Comparison of ENCODE assay signal across 9 mouse cellular contexts in genomic region chr3:127633080-127634032, GRCm38 (mm10). TPM values are rescaled to one million over a fixed set of nuclear protein-coding genes. Genes with fewer than 3 reads are reported as not detected.
DNase-seq lines count a peak whose midpoint lies in the region; ATAC-seq and TF ChIP-seq lines count a peak whose summit lies in the region.
"Had no signal": no experiment of that assay in that cellular context is flagged by ENCODE, and none has a peak within 500 bp of the region (broad histone marks: within the 10 kb centered on the region; RNA-seq: fewer than 3 reads in every experiment).

Gene Neurog2 (plus strand): TSS chr3:127633135.

- H3K4me3 ChIP-seq in forebrain, embryonic 14.5 days (ENCODE audit: low read depth, low read length): peak within 1 kb of the TSS; percentile 65
- peak within 1 kb of the TSS; percentile 38 for H3K4me3 ChIP-seq in kidney, embryonic 15.5 days (replicated peaks)
- peak within 1 kb of the TSS; percentile 42 for H3K4me3 ChIP-seq in midbrain, postnatal 0 days (ENCODE audit: low read depth, low read length)

- peak within 1 kb of the TSS; percentile 96 for H3K27ac ChIP-seq in forebrain, embryonic 14.5 days (ENCODE audit: low read depth, low read length)
- no peak within 1 kb of the TSS for H3K27ac ChIP-seq in kidney, embryonic 15.5 days
- H3K27ac ChIP-seq in midbrain, postnatal 0 days (ENCODE audit: low read depth, low read length): no peak within 1 kb of the TSS

- peaks cover 37% of the 10 kb centered on the region for H3K27me3 ChIP-seq in forebrain, embryonic 14.5 days (replicated peaks; ENCODE audit: control insufficient read depth, insufficient read depth, low read length)
- peaks cover 95% of the 10 kb centered on the region for H3K27me3 ChIP-seq in kidney, embryonic 15.5 days
- H3K27me3 ChIP-seq in midbrain, postnatal 0 days (ENCODE audit: insufficient read depth, low read length): peaks cover 63% of the 10 kb centered on the region

- H3K36me3 ChIP-seq in forebrain, embryonic 14.5 days (ENCODE audit: control insufficient read depth, insufficient read depth, low read length): no peaks in the 10 kb centered on the region
- no peaks in the 10 kb centered on the region for H3K36me3 ChIP-seq in kidney, embryonic 15.5 days
- H3K36me3 ChIP-seq in midbrain, postnatal 0 days (ENCODE audit: insufficient read depth, low read length): no peaks in the 10 kb centered on the region

- peaks cover 19% of the 10 kb centered on the region for H3K4me1 ChIP-seq in forebrain, embryonic 14.5 days (ENCODE audit: control insufficient read depth, insufficient read depth, low read length)
- peaks cover 34% of the 10 kb centered on the region for H3K4me1 ChIP-seq in kidney, embryonic 15.5 days
- H3K4me1 ChIP-seq in midbrain, postnatal 0 days (ENCODE audit: insufficient read depth, low read length): peaks cover 5% of the 10 kb centered on the region; the same call in 1 of the 2 replicates

- peak within 1 kb of the TSS; percentile 81 for H3K9ac ChIP-seq in forebrain, embryonic 14.5 days (ENCODE audit: low read length)
- H3K9ac ChIP-seq in kidney, embryonic 15.5 days: no peak within 1 kb of the TSS
- H3K9ac ChIP-seq in midbrain, postnatal 0 days (replicated peaks; ENCODE audit: low read length, poor library complexity, severe bottlenecking): peak within 1 kb of the TSS; percentile 19; the same call in 1 of the 2 replicates

- peak; percentile 54 for ATAC-seq in forebrain, embryonic 14.5 days
- peak; percentile 26 for ATAC-seq in kidney, embryonic 15.5 days (replicated peaks; ENCODE audit: low FRiP score)
- ATAC-seq in midbrain, postnatal 0 days (ENCODE audit: low FRiP score): peak; percentile 38
- no peak; the same call in 1 of the 2 replicates for ATAC-seq in megakaryocyte progenitor cell, adult 5-6 weeks (replicated peaks; ENCODE audit: poor library complexity)

- no peaks in the 10 kb centered on the region for H3K9me3 ChIP-seq in forebrain, embryonic 14.5 days (replicated peaks; ENCODE audit: control insufficient read depth, low read length)
- no peaks in the 10 kb centered on the region for H3K9me3 ChIP-seq in kidney, embryonic 15.5 days (replicated peaks)
- H3K9me3 ChIP-seq in midbrain, postnatal 0 days (ENCODE audit: low read length): no peaks in the 10 kb centered on the region

- no peak for TF ChIP-seq CTCF in midbrain, postnatal 0 days (IDR thresholded peaks at IDR 0.05)

- WGBS in forebrain, embryonic 14.5 days: under 1% methylated on average over 84 of the region's 92 CpGs
- WGBS in kidney, embryonic 15.5 days: under 1% methylated on average over 92 of the region's 92 CpGs
- under 1% methylated on average over 85 of the region's 92 CpGs for WGBS in midbrain, postnatal 0 days

- DNase-seq in adrenal gland, adult (ENCODE audit: inconsistent age in 2 of 2, low spot score in 1 of 2): peak; percentile 22 to 67
- no peak for DNase-seq in adrenal gland, postnatal 4 days (ENCODE audit: low spot score in 2 of 2)
- DNase-seq in right cerebral cortex, adult 18-20 months: peak; percentile 25
- DNase-seq in right cerebral cortex, adult 2 months (ENCODE audit: low spot score in 2 of 2): no peak
- no peak for DNase-seq in forebrain, embryonic 14.5 days (ENCODE audit: low spot score)
- no peak for DNase-seq in midbrain, postnatal 0 days (ENCODE audit: low spot score)

- peak within 1 kb of the TSS; percentile 70 for H3K4me2 ChIP-seq in forebrain, embryonic 14.5 days (ENCODE audit: low read length)
- H3K4me2 ChIP-seq in kidney, embryonic 15.5 days: peak within 1 kb of the TSS; percentile 69
- H3K4me2 ChIP-seq in midbrain, postnatal 0 days (ENCODE audit: low read depth, low read length, poor library complexity, severe bottlenecking): peak within 1 kb of the TSS; percentile 91

RNA-seq across cellular contexts. Expression of gene Neurog2, which starts in this region (rescaled TPM):
- total RNA-seq in adrenal gland, postnatal 4 days (2021): not detected
- 80.6 and 88.7 TPM in 2 replicates for polyA plus RNA-seq in forebrain, embryonic 14.5 days (2014; fragmentation: Nextera tagmentation; extraction: Ambion mirVana)
- not detected in 2 replicates for polyA plus RNA-seq in kidney, embryonic 15.5 days (2015; fragmentation: Nextera tagmentation; extraction: Ambion mirVana)
- 0.99 and 2.3 TPM in 2 replicates for total RNA-seq in midbrain, postnatal 0 days (2014; rRNA removed)
- polyA plus RNA-seq in midbrain, postnatal 0 days (2015; fragmentation: Nextera tagmentation; extraction: Ambion mirVana): 0.21 and 0.51 TPM in 2 replicates
- total RNA-seq in megakaryocyte progenitor cell, adult 5-6 weeks (2015): not detected in 2 replicates
- total RNA-seq in megakaryocyte progenitor cell, adult 5-6 weeks (2017): not detected in 2 replicates
- polyA plus RNA-seq: gonadal fat pad, adult 2 months had no signal

Comparison
In these comparisons a context has a peak if more than half of its experiments do, and no peak if none do; other contexts are left out.
1. RNA of gene Neurog2 (polyA plus RNA-seq): 80.6 to 88.7 TPM in forebrain, embryonic 14.5 days; 0.21 to 0.51 TPM in midbrain, postnatal 0 days and not detected in kidney, embryonic 15.5 days; every median in the first group is over 10 times any median in the second.
2. DNase-seq: peak in adrenal gland, adult (2 of 2) and right cerebral cortex, adult 18-20 months (single experiment); none in adrenal gland, postnatal 4 days (0 of 2), right cerebral cortex, adult 2 months (0 of 2), forebrain, embryonic 14.5 days (single experiment) and midbrain, postnatal 0 days (single experiment).
3. Peak in ATAC-seq, H3K4me3 ChIP-seq and H3K4me2 ChIP-seq in kidney, embryonic 15.5 days; RNA of the gene not detected or under 1 TPM.
4. Peak in every context shown above with its lines, with median percentiles within 50 percentile points of each other: H3K4me2 ChIP-seq and H3K4me3 ChIP-seq.